Mouse (Mus musculus) naive thymus-derived CD4-positive, alpha-beta T cell, adult 2 months (primary cell): Measurements from ENCODE around the gene Rcsd1.
"Not testable (repeated sequence)": the region's sequence is repeated elsewhere in the genome, so short reads cannot be mapped to it uniquely, and the experiment has no call there.

Experiments
- DNase-seq: peaks from one replicate; pipeline ENCODE4 v3.0.0-alpha.2; 2011; ENCODE audit warnings: low read depth

The Rcsd1 gene

DNA sequence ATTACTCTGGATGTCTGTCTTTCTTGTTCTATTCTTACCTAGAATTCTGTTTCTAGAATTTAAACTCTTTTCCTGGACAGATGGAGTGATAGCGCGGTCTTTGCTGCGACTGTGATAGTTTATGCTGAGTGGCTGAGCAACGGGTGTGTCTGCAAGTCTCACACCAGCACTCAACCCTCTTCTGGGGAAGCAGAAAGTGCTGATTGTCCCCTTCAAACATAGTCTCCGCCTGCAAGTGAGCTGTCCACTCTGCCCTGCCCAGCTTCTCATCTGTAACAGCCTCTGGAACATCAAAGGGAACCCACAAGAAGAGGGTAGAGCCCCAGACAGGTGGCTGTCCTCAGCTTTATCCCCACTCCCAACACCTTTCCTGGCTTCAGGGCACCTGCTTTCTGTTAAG, 19.7 kb downstream of the Rcsd1 start:
- no peak for DNase-seq

DNA sequence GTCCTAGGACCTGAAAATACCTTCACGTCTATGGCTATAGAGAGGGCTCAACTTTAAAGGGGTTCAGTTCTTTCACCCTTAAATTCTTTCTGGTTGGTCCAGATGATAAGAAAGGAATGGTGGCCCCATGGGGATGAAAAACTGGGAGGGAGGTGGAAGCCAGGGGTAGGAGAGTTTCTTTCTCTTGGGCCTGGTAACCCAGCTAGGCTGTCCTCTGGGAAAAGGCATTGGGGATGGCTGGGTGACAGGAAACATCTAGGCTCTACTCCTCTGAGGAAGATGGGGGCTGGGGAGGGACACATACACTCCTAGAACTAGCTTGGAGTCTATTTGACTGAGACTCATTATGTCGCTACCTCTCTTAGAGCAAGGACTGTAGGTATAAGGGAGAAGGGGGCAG, 21.7 kb downstream of the Rcsd1 start:
- DNase-seq = no peak

- DNase-seq = no peak
Measured at GRCm38 (mm10) chr1:165686963-165687362, 22.6 kb downstream of the Rcsd1 start.

GRCm38 (mm10) chr1:165686349-165686748, 23.2 kb downstream of the Rcsd1 start:
- DNase-seq = no peak

DNA sequence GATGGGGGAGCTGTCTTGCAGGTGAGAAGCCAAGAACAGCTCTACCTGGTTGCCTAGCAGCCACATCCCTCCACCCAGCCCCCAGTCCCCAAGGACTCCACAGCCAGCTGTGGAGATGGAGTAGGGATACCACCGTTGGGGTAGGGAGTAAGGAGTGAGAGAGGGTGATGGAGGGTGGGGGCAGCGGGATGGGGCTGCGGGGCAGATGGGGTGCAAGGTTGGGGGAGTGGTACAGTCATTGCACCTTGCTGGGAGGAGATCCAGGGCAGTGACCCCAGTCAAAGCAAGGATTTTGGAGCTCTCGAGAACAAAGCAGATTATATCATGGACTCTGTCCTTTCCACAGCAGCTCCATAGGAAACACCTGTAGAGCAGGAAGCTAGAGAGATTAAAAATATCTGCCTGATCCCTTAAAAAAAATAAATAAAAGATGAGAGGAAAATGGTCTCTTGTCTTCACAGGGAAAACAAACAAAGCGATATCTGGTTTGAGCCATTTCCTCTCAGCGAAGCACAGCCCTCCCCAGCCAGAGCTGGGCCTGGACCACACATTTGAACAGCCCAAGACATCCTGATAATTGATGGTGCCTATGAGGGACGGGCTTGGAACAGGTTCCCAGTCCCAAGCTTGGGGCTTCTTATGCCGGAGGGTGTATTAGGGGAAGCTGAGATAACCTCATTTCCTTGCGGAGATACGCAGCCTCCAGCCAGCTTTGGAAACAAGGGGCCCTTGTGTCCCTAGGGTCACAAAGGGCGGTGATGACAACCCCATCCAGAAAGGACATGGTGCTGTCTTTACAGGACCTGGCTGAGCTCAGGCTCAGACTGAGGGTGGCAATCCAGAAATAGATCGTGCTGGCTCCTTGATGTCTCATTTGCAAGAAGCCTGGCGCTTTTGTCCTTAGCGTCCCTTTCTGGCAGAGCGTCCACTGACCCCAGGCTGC, 25.0 kb downstream of the Rcsd1 start:
- no peak for DNase-seq

DNA sequence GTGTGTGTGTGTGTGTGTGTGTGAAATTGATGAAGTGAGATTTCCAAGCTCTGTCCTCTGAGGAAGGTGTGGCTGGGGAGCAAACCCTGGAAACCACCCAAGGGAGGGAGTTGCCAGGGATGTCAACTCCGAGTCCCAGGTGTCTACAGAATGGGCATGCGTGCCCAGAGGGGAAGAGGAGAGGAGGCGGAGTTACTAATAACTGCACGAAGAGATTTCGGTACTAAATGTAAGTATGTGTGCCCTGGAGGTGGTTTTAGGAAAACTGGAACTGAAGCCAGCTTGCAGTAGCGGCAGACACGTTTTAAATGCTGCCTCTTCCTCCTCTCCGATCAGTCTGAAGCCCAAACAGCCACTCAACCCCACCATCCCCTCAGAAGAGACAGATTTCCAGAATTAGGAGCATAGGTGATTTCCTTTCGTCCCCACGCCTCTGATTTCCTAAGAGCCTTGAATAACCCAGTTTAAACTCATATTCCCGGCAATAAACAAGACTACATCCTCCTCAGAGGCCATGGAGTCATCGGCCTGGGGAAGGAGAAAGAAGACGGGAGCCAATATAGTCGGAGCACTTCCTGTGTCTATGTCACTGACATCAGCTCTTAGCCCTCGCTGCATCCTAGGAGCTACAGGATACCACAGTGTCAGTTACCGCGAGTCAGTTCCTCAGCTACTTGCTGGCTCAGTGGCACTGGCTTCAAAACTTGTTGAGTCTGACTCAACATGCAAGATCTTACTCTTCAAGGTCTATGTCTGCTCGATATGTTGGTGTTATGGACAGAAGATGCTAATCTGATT, 27.3 kb downstream of the Rcsd1 start:
- DNase-seq = peak; percentile 60

- DNase-seq = peak; percentile 57
Measured at GRCm38 (mm10) chr1:165681045-165681794, 28.3 kb downstream of the Rcsd1 start.

DNA sequence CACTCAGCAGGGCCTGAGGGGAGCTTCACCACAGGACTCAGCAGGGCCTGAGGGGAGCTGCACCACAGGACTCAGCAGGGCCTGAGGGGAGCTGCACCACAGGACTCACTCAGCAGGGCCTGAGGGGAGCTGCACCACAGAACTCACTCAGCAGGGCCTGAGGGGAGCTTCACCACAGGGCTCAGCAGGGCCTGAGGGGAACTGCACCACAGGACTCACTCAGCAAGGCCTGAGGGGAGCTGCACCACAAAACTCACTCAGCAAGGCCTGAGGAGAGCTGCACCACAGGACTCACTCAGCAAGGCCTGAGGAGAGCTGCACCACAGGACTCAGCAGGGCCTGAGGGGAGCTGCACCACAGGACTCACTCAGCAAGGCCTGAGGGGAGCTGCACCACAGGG, 29.5 kb downstream of the Rcsd1 start:
- DNase-seq = not testable (repeated sequence)

- DNase-seq = no peak
Measured at GRCm38 (mm10) chr1:165679618-165679997, 29.9 kb downstream of the Rcsd1 start.

DNA sequence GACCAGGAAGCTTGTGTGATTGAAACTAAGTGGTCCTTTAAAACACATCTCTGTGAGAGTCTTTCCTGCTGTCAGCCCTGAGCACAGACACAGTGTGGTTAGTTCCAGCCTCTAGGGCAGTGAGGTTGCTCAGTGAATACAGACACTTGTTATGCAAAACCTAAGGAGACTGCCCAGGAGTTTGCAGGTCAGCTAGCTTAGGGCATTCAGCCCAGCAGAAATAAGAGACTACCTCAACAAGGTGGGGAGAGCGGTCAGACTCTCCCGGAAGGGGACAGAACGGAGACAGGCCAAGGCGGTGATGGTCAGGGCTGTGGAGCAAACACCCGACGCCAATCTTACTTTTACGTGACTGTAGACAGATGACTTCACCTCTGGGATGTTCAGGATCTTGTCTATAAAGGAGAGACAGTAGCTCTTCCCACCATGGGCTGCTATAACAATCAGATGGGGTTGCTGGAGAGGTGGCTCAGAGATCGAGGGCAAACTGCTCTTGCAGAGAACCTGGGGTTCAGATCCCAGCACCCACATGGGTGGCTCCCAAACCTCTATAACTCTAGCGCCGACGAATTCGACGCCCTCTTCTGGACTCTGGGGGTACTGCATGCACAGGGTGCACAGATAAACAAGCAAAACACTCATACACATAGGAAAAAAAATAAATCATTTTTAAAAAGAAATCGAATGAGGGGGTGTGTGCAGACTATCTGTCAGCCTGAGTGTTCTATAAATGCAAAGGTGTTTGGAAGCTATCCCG, 30.5 kb downstream of the Rcsd1 start:
- peak; percentile 40 for DNase-seq

DNA sequence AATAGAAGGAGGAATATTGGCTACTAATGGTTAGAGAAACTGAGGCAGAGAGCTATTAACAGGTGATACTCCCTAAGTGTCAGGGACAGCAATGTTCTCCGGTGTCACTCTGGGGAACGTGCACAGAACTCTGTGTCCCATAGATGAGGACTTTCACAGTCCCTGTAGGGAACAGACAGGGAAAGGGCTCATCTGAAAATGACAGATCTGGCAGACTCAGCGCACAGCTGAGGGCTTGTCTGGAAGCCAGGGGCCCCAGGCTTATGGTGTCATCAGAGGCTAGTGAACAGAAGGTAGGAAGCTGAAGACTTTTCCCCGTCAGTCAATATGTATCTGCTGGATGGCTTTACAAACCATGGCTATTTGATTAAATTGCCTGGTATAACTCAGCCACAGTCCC, 32.0 kb downstream of the Rcsd1 start:
- DNase-seq = no peak

DNA sequence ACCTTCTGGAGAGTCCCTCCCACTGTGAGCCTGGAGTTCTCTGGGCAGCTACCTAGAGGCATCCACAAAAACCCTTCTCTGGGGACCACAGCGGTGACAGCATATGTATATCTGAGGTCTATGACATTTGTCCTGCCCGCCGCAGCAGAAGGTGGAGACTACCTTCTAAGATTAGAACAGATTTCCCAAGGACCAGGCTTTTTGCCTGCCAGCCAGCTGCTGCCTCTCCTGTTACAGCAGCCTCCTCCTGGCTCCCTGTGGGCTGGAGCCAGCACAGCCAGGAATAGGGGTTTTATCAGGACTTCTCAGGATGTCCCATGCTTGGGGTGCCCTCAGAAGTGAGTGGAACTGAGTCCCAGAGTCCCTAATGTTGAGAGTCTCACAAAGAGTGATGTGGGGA, 32.6 kb downstream of the Rcsd1 start:
- DNase-seq = no peak

DNA sequence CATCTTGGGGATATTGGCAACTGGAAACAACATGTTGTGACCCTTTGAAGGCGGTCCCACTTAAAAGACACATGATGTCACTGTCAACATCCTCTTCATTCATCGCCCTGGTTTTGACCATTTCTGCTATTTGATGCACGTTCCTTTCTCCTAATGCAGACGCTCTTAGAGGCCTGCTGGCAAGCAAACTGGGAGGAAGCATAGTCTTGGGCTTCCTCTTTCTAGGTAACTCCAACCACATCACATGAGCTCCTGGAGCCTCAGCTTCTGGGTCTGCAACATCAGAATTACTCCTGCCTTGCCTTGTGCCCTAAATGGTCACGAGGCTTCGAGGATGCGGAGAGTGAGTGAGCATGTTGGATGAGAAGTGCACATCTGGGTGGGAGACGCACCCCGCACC, 34.4 kb downstream of the Rcsd1 start:
- peak; percentile 33 for DNase-seq

DNA sequence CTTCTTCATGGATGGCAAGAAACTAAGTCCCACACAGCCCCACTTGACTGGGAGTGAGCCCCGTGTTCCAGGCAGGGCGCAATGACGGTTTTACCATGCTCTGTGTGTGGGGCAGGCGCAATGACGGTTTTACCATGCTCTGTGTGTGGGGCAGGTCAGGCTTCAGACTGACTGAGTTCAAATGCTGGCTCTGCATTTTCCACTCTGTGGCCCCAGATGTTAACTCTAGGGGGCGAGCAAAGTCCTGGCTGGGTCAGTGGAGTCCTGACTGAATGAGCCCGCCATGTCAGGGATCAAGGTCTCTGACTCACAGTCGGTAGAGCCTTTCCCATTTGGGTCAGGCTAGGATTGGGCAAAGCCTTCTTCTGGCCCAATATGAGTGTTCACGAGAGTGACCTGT, 37.2 kb downstream of the Rcsd1 start:
- no peak for DNase-seq

DNA sequence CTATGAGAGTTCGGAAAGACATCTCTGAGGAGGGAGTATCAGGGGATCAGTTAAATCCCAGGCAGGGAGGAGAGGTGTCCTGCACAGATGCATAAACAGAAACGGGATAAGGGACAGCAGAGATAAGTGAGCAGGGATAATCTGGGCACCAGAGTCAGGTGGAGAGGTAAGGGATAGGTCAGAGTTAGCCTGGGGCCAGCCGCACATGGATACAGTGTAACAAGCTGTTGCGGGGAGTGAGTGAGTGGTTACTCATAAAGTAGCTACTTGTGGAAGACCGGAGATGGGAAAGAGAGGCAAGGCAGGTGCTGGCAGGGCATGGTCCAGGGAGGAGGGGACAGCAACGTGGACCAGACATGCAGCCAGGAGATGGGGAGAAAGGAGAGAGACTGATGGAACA, 39.5 kb downstream of the Rcsd1 start:
- no peak for DNase-seq

DNA sequence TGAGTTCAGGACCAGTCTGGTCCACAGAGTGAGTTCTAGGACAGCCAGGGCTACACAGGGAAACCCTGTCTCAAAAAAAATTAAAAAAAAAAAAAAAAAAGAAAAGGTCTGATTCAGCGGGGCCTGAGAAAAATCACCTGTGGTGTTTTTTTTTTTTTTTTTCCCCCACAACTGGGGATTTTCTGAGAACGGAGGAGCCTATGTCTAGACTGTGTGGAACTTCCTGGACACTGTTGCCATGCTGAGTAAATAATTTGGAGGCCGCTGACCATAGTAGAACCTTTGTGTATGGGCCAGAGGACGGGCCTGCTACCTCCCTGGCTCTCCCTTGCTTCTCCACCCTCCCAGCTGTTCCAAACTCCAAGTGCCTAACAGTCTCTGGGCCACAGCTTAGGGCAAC, 40.7 kb downstream of the Rcsd1 start:
- no peak for DNase-seq

GRCm38 (mm10) chr1:165667380-165667779, 42.2 kb downstream of the Rcsd1 start:
- no peak for DNase-seq

GRCm38 (mm10) chr1:165666944-165667343, 42.6 kb downstream of the Rcsd1 start:
- no peak for DNase-seq

DNA sequence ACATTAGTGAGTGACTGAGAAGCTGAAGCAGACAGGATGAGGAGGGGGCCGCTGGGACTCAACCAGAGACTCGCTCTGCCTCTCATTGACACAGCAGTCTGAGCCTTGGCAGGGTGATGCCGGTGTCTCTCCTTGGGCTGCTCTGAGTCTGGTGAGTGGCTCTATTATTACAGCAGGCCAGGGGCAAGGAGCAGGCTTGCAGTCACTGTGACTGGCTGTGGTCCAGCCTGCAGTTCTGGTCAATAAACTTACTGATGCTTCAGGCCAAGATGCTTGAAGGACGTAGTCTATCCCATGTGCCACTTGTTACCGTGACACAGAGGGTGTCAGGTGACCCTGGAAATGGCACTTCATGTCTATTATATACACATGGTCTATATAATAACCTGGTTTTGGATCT, 43.8 kb downstream of the Rcsd1 start:
- DNase-seq = no peak

GRCm38 (mm10) chr1:165663277-165663676, 46.3 kb downstream of the Rcsd1 start:
- DNase-seq = no peak

DNA sequence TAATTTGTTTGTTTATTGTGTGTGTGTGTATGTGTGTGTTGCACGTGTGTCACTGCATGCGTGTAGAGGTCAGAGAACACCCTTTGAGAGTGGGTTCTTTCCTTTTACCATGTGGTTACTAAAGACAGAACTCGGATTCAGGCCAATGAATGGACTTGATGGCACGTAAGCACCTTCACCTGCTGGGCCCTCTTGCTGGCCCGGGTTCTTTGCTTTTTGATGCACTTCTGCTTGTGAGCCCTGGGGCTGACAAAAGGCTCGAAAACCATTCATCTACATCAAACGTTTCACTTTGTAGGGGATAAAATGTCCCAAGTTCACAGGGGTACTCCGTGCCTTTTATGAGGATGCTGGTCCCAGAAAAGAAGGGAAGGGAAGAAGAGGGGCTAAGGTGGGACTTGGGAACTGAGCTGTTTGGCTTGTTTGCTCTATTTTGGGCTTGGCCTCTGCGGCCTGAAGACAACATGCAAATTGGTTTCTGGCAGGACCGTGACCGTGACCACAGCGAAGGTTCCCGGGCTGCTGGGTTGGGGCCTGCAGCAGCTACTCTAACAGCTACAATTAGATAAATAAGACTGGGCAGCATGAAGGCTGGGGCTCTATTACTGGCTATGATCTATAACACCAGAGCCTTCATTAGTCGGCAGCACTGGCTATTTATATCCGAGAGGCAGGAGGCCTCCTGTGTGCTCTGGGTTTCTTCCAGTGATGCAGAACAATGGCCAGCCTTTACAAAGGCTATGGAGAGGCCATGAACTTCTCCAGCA, 46.9 kb downstream of the Rcsd1 start:
- no peak for DNase-seq
